Mouse (Mus musculus) ES-E14 (cell line): ENCODE data around the gene Gm5901. TPM values are rescaled to one million over a fixed set of nuclear protein-coding genes. Genes with fewer than 3 reads are reported as not detected.

ENCODE experiments used
- DNase-seq: peaks from one replicate; pipeline ENCODE4 v3.0.0-alpha.2; 2013; ENCODE audit warnings: low read depth, low spot score
- H3K27ac ChIP-seq: 2 replicates; pipeline ENCODE4 v1.5.1; 2012; ENCODE audit warnings: low read depth, mild to moderate bottlenecking, low read length, moderate library complexity, mixed read lengths; ENCODE audit not compliant: poor library complexity, insufficient read depth, severe bottlenecking
- H3K36me3 ChIP-seq: 2 replicates; pipeline ENCODE4 v1.6.1; 2012; ENCODE audit warnings: mild to moderate bottlenecking, low read length, moderate library complexity, mixed read lengths; ENCODE audit not compliant: control insufficient read depth, poor library complexity, insufficient read depth, severe bottlenecking
- H3K4me1 ChIP-seq, 2 experiments: fragments of 150-350 bp in 1 of 2; sonication (generic) in 1 of 2; 2 replicates each; pipeline ENCODE4 v1.6.1; 2012; ENCODE audit warnings: low read length in 2 of 2, mild to moderate bottlenecking in 1 of 2, mixed read lengths in 1 of 2; ENCODE audit not compliant: control insufficient read depth in 2 of 2, insufficient read depth in 2 of 2, poor library complexity in 1 of 2
- H3K4me3 ChIP-seq, 2 experiments: fragments of 150-350 bp in 1 of 2; sonication (generic) in 1 of 2; 2 replicates each; pipeline ENCODE4 v1.5.1; 2012; ENCODE audit warnings: low read length in 2 of 2, low read depth in 1 of 2, mild to moderate bottlenecking in 1 of 2, mixed read lengths in 1 of 2; ENCODE audit not compliant: insufficient read depth in 1 of 2, poor library complexity in 1 of 2, severe bottlenecking in 1 of 2
- H3K9ac ChIP-seq: 2 replicates; pipeline ENCODE4 v1.6.1; 2012; ENCODE audit warnings: low read depth, mild to moderate bottlenecking, low read length, mixed read lengths; ENCODE audit not compliant: poor library complexity, insufficient read depth, severe bottlenecking
- H3K9me3 ChIP-seq: fragments of 150-350 bp; sonication (generic); 2 replicates; pipeline ENCODE4 v1.6.1; 2012; ENCODE audit warnings: low read depth, mild to moderate bottlenecking, low read length; ENCODE audit not compliant: control insufficient read depth, insufficient read depth
- CHD2 ChIP-seq: IDR thresholded peaks from 2 replicates; pipeline ENCODE4 v1.6.1; 2014; ENCODE audit warnings: mild to moderate bottlenecking, low read depth, low read length, inconsistent platforms
- HCFC1 ChIP-seq: IDR thresholded peaks from 2 replicates; pipeline ENCODE4 v1.6.1; 2012; ENCODE audit warnings: low read length, inconsistent platforms, borderline replicate concordance; ENCODE audit not compliant: insufficient read depth
- MAFK ChIP-seq: IDR thresholded peaks from 2 replicates; pipeline ENCODE4 v1.6.1; 2014; ENCODE audit warnings: mild to moderate bottlenecking, low read depth, low read length, inconsistent platforms; ENCODE audit not compliant: insufficient read depth
- ZC3H11A ChIP-seq: IDR thresholded peaks from 2 replicates; pipeline ENCODE4 v1.6.1; 2012; ENCODE audit warnings: low read depth, mild to moderate bottlenecking, inconsistent platforms, low read length, borderline replicate concordance
- ZNF384 ChIP-seq: IDR thresholded peaks from 2 replicates; pipeline ENCODE4 v1.6.1; 2012; ENCODE audit warnings: low read depth, low read length, inconsistent platforms
- in situ Hi-C, 2 experiments: fragments of 600-800 bp; cut with MboI; formaldehyde crosslinking; loops; one replicate each; pipeline ENCODE4 v1.15.1; 2025; ENCODE audit warnings: low sequenced_read_pairs in 2 of 2, inconsistent platforms in 1 of 2; ENCODE audit not compliant: unreplicated experiment in 2 of 2
- total RNA-seq: library from RNA; depleted of rRNA; stranded (reverse); fragments of 300-350 nt; gene quantifications from 2 replicates; pipeline ENCODE4 v1.2.3, GENCODE M21; 2012

Gm5901 gene
- total RNA-seq, 1 experiment: 0.89 TPM

DNA sequence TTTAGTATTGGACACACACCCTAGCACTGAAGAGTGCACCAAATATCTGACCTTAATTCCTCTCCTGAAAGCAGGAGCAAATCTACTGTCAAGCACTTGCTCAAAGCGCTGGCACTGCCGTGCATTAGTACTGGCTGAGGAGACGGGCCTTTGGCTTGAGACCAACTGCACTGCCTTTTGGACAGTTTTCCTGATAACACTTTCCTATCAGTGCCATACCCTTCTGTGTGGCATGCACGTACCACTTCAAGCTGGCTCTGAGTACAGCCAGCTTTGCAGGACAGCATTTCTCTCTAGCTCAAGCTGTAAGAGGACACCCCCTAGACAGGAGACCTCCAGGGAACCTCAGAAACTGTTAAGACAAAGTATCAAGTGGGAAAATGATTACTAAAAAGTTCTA is 1.3 kb upstream of the Gm5901 start:
- TF ChIP-seq ZC3H11A: no peak
- no peak for TF ChIP-seq MAFK
- TF ChIP-seq ZNF384: no peak
- H3K27ac ChIP-seq: no peak overlapping the region
- no peak overlapping the region for H3K9ac ChIP-seq
- in situ Hi-C loops: no loop called here
- no peak for DNase-seq
- no peak overlapping the region for H3K4me3 ChIP-seq
- H3K9me3 ChIP-seq: no peaks in the 10 kb centered on the region
- H3K36me3 ChIP-seq: peaks cover 17% of the 10 kb centered on the region
- H3K4me1 ChIP-seq: no peaks in the 10 kb centered on the region

DNA sequence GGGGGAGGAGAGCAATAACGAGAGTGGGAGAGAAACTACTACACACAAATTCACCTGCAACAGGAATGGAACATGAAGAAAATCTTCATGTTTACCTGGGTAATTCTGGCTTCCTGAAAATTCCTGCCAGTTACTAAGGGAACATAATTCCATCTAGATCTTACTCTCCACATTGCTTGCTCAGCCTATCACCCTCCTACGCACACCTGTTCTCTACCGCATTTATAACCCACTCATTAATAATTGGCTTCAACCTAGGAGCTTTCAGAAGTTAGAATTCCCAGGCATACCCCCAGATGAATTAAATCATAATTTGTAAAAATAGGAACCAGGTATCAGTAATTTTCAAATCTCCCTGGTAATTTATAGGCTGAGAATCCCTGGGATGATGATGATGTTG is 862 bp upstream of the Gm5901 start:
- DNase-seq: no peak
- Histone ChIP-seq H3K4me3 (no peak overlapping the region), H3K27ac (no peak overlapping the region), H3K4me1 (no peaks in the 10 kb centered on the region), H3K9me3 (no peaks in the 10 kb centered on the region), H3K9ac (no peak overlapping the region), H3K36me3 (peaks cover 21% of the 10 kb centered on the region)
- TF ChIP-seq MAFK (no peak), ZNF384 (no peak), HCFC1 (no peak), CHD2 (no peak), ZC3H11A (no peak)
- in situ Hi-C loops: no loop called here

DNA sequence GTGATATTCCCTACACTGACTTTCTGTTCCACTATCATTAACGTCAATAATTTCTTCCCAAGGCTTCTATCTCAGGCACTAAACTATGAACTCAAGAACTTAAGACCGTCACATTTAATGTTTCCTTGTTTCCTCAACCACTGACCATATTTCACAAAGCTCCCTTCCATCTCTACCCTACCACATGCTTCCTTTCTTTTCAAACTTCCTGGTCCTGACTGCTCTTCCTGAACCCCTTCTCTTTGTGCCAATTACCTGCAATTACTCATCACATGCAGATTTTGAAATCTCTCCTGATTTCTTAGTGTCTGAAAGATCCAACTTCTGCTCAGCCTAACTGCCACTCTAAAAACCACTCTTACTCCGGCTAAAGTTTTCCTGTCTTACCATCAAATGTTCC is 5.5 kb downstream of the Gm5901 start:
- no peaks in the 10 kb centered on the region for H3K9me3 ChIP-seq
- no peaks in the 10 kb centered on the region; a peak in 1 of 4 replicates for H3K4me1 ChIP-seq
- H3K27ac ChIP-seq: no peak overlapping the region
- no peak overlapping the region for H3K9ac ChIP-seq
- H3K36me3 ChIP-seq: peaks cover 40% of the 10 kb centered on the region
- no peak overlapping the region for H3K4me3 ChIP-seq
- in situ Hi-C loops: no loop called here
- TF ChIP-seq MAFK: no peak
- TF ChIP-seq ZNF384: no peak
- no peak for TF ChIP-seq HCFC1
- TF ChIP-seq ZC3H11A: no peak
- TF ChIP-seq CHD2: no peak
- no peak for DNase-seq

DNA sequence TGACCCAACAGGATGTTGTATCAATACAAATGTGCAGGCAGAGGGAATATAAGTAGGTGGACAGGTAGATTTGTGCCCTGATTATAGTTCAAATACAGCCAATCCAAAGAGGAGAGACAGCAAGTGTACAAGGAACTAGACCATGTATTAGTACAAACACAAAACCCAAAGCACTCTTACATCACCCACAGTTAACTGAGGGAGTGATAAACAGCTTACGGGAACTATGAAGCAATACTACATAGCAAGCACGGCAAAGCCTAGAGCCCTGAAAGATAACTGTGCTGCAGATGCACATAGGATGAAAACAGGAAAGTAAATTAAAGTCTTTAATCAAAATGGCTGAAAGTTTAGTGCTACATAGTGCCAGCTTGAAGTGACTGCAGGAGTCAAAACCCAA is 12.9 kb downstream of the Gm5901 start:
- no peaks in the 10 kb centered on the region for H3K9me3 ChIP-seq
- H3K36me3 ChIP-seq: peaks cover 42% of the 10 kb centered on the region
- TF ChIP-seq HCFC1 (no peak), CHD2 (no peak), ZC3H11A (no peak), MAFK (no peak), ZNF384 (no peak)
- H3K4me3 ChIP-seq: no peak overlapping the region
- H3K4me1 ChIP-seq: no peaks in the 10 kb centered on the region
- H3K9ac ChIP-seq: no peak overlapping the region
- in situ Hi-C loops: no loop called here
- no peak for DNase-seq
- H3K27ac ChIP-seq: no peak overlapping the region

DNA sequence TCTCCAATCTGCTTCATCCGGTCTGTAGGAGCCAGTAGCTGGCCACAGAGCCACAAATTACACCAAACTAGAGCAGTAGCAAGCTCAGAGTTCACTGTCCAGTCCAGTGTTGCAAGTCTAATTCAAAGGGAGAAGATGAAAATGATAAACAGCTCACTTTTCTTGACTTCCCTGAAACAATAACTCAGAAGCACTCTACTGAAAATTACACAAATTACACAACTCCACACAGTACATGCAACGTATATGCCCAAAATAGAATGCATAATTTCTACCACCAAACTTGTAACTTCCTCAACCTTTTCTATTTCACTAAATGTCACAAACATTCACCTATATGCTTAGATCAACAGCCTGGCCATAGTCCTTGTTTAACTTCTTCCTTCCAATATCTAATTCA is 15.4 kb downstream of the Gm5901 start:
- no peak overlapping the region for H3K4me3 ChIP-seq
- H3K36me3 ChIP-seq: peaks cover 27% of the 10 kb centered on the region
- DNase-seq: no peak
- no peaks in the 10 kb centered on the region for H3K4me1 ChIP-seq
- TF ChIP-seq HCFC1: no peak
- TF ChIP-seq ZC3H11A: no peak
- TF ChIP-seq MAFK: no peak
- TF ChIP-seq CHD2: no peak
- TF ChIP-seq ZNF384: no peak
- no peaks in the 10 kb centered on the region for H3K9me3 ChIP-seq
- no peak overlapping the region for H3K9ac ChIP-seq
- no peak overlapping the region for H3K27ac ChIP-seq
- in situ Hi-C loops: loop anchor here in 1 of 2 experiments (10.0 kb wide), 1 partner anchor 65 kb away; no protein-coding TSS in a partner anchor
